Mouse (Mus musculus) cerebellum, adult 2 months (tissue): ENCODE data around the gene Sh3d21.

Experiments used
- CTCF ChIP-seq: fragments of 200-500 bp; IDR thresholded peaks from 2 replicates; pipeline ENCODE4 v1.5.1; 2011; ENCODE audit warnings: low read depth, mild to moderate bottlenecking, control low read depth, low read length, moderate library complexity, borderline replicate concordance; ENCODE audit not compliant: insufficient read depth
- POLR2A ChIP-seq: fragments of 200-500 bp; IDR thresholded peaks from 2 replicates; pipeline ENCODE4 v1.6.1; 2011; ENCODE audit warnings: low read length, control low read depth, borderline replicate concordance; ENCODE audit not compliant: insufficient read depth

DNA sequence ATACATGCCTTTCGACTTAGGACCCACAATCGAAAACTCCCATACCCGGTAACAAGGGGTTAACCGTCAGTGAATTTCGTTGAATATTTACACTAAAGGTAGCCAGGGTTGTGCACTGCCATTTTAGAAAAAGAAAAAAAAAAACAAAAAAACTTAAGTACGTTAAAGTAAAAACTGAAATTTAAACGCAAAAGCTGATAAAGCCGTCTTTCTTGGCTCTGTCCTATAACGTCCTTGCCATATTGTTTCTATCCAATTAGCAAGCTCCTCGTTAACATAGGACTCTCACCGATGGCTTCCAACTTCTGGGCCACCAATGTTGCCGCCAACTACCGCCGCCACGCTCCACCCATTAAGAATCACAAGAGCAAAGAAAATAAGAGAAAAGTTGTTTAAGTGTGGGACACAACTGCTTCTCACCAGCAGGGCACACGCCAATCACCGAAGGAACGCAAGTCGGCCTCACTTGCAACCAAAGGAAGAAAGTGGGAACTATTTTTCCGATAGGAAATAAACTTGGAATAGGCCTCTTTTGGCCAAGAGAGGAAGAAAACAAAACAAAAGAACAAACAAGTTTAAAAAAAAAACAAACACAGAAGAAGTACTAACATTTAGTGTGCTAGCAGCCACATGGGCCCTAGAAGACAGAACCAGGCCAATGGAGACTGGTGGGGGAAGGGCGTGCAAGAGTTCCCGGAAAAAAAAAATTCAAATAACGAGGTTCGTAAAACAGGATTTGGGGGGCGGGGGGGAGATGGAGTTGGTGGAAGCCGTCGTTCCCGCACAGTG is 38.4 kb upstream of the Sh3d21 start:
- no peak for TF ChIP-seq CTCF
- no peak for TF ChIP-seq POLR2A
